Mouse (Mus musculus) c-Kit-positive CD71-positive TER-119-positive erythroid progenitor cells, embryonic 14.5 days (primary cell): ENCODE results near the gene Fam25c.

Source experiments
- DNase-seq: peaks from one replicate; pipeline ENCODE4 v3.0.0-alpha.2; 2013; ENCODE audit warnings: low spot score

Fam25c gene

GRCm38 (mm10) chr14:34363490-34364253 lies 8.4 kb upstream of the Fam25c start:
- DNase-seq: peak; percentile 29

GRCm38 (mm10) chr14:34362726-34363445 lies 7.7 kb upstream of the Fam25c start:
- DNase-seq: peak; percentile 16

- DNase-seq: no peak
Observed at GRCm38 (mm10) chr14:34362135-34362534, 6.9 kb upstream of the Fam25c start.

- no peak for DNase-seq
Observed at GRCm38 (mm10) chr14:34360251-34360650, 5.0 kb upstream of the Fam25c start.

- DNase-seq: no peak
Observed at GRCm38 (mm10) chr14:34359676-34360244, 4.5 kb upstream of the Fam25c start.

GRCm38 (mm10) chr14:34357671-34358455 lies 2.6 kb upstream of the Fam25c start:
- no peak for DNase-seq

GRCm38 (mm10) chr14:34354456-34354855 lies 777 bp downstream of the Fam25c start:
- no peak for DNase-seq

- no peak for DNase-seq
Observed at GRCm38 (mm10) chr14:34353326-34353725, 1.9 kb downstream of the Fam25c start.

GRCm38 (mm10) chr14:34352523-34352922 lies 2.7 kb downstream of the Fam25c start:
- DNase-seq: no peak

GRCm38 (mm10) chr14:34351660-34352059 lies 3.6 kb downstream of the Fam25c start:
- no peak for DNase-seq

GRCm38 (mm10) chr14:34349007-34349406 lies 6.2 kb downstream of the Fam25c start:
- no peak for DNase-seq

GRCm38 (mm10) chr14:34348301-34348700 lies 6.9 kb downstream of the Fam25c start:
- no peak for DNase-seq

- no peak for DNase-seq
Observed at GRCm38 (mm10) chr14:34347084-34347483, 8.1 kb downstream of the Fam25c start.

- DNase-seq: no peak
Observed at GRCm38 (mm10) chr14:34345771-34346566, 9.3 kb downstream of the Fam25c start.

- DNase-seq: no peak
Observed at GRCm38 (mm10) chr14:34344361-34344760, 10.9 kb downstream of the Fam25c start.

GRCm38 (mm10) chr14:34343078-34343477 lies 12.2 kb downstream of the Fam25c start:
- no peak for DNase-seq

GRCm38 (mm10) chr14:34341993-34342392 lies 13.2 kb downstream of the Fam25c start:
- DNase-seq: no peak

GRCm38 (mm10) chr14:34339446-34339845 lies 15.8 kb downstream of the Fam25c start:
- DNase-seq: no peak

GRCm38 (mm10) chr14:34332476-34332875 lies 22.8 kb downstream of the Fam25c start:
- DNase-seq: no peak

- no peak for DNase-seq
Observed at GRCm38 (mm10) chr14:34331886-34332285, 23.3 kb downstream of the Fam25c start.

GRCm38 (mm10) chr14:34330657-34331158 lies 24.5 kb downstream of the Fam25c start:
- no peak for DNase-seq
